Mouse (Mus musculus) c-Kit-positive CD71-negative TER-119-negative erythroid progenitor cells, embryonic 14.5 days (primary cell): ENCODE results near the gene Rnf157.
A peak's percentile ranks its signal among the peaks of the same experiment; 100 is the strongest.
"Not testable (repeated sequence)": the region's sequence is repeated elsewhere in the genome, so short reads cannot be mapped to it uniquely, and the experiment has no call there.

ENCODE experiments used
- DNase-seq: peaks from one replicate; pipeline ENCODE4 v3.0.0-alpha.2; 2013; ENCODE audit warnings: low read depth

Rnf157 gene

DNA sequence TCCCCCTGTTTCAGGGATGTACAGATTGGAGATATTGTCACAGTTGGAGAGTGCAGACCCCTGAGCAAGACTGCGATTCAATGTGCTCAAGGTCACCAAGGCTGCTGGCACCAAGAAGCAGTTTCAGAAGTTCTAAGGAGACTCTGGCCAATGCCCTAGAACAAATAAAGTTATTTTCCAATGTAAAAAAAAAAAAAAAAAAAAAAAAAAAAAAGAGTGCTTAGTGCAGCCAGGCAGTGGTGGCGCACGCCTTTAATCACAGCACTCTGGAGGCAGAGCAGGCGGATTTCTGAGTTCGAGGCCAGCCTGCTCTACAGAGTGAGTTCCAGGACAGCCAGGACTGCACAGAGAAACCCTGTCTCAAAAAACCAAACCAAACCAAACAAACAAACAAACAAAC lies 29.8 kb downstream of the Rnf157 start:
- not testable (repeated sequence) for DNase-seq

DNA sequence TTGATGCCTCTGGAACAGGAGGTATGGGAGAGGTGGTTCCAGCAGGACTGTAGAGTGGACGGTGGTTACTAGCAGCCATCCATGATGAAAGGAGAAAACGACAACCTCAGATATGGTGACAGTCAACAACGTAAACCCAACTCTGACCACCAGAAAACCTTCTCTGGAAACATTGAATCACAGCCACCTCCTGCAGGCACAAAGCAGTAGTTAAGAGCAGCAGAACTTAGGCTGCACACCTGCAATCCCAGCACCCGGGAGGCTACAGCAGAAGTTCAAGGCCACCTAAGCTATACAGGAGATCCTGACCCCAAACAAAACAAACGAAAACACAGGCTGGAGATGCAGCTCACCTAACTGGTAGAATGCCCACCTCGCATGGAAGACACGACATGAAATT lies 32.1 kb downstream of the Rnf157 start:
- DNase-seq, result no peak

GRCm38 (mm10) chr11:116379530-116379929 lies 33.3 kb downstream of the Rnf157 start:
- no peak for DNase-seq

GRCm38 (mm10) chr11:116376945-116377661 lies 35.7 kb downstream of the Rnf157 start:
- no peak for DNase-seq

DNA sequence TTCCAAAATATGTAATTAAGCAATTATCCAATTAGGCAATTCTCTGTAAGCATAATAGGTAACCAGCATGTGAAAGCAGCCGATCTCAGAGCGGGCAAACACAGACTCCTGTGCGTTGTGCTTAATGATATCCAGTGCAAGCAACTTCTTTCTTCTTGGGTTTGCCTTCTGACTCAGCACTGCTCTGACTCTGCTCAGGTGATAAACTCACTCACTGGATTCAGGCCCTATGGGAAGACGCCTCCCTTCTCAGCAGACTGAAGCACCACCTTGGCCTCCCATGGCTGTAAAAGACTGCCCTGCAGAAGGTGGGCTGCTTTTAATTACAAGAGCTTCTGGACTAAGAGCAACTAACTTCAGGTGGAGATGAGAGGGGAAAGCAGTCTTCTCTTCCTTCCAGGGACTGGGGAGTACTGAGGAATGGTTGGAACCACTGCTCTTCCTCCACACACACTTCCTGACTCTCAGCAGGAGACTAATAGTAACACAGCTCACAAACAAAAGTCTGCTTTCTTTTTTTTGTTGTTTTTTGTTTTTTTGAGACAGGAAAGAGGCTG lies 40.9 kb downstream of the Rnf157 start:
- no peak for DNase-seq

GRCm38 (mm10) chr11:116369633-116370032 lies 43.2 kb downstream of the Rnf157 start:
- DNase-seq, result no peak

- DNase-seq, result no peak
Observed at GRCm38 (mm10) chr11:116369051-116369450, 43.8 kb downstream of the Rnf157 start.

- DNase-seq, result peak; percentile 74
Observed at GRCm38 (mm10) chr11:116368116-116368515, 44.7 kb downstream of the Rnf157 start.

DNA sequence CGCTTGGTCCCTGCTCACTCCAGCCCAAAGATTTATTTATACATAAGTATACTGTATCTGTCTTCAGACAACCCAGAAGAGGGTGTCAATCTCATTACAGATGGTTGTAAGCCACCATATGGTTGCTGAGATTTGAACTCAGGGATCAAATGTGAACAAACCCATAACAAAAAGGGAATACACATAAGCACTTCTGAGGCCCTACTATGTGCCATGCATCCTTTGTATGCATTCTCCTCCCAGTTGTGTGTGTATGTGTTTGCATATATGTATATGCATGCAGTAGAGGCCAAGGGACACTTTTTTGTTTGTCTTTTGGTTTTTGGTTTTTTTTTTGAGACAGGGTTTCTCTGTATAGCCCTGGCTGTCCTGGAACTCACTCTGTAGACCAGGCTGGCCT lies 46.2 kb downstream of the Rnf157 start:
- DNase-seq, result no peak

GRCm38 (mm10) chr11:116366124-116366523 lies 46.7 kb downstream of the Rnf157 start:
- no peak for DNase-seq

DNA sequence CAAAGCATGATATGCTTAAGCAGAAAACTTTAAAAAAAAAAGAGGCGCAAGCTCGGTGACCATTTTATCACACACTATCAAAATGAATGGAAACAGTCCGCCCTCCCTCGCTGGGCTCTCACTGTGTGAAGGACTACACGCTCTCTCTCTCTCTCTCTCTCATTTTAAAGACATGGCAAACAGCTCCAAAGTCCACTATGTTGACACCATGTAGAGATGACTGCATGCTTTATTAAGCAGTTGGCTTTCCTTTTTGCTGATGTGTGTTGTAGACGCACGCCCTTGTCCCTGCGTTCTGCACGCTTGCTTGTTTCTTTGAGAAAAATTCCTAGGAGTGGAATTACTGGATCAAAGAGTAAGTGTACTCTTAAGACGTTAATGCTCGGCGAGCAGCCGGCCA lies 47.4 kb downstream of the Rnf157 start:
- no peak for DNase-seq

DNA sequence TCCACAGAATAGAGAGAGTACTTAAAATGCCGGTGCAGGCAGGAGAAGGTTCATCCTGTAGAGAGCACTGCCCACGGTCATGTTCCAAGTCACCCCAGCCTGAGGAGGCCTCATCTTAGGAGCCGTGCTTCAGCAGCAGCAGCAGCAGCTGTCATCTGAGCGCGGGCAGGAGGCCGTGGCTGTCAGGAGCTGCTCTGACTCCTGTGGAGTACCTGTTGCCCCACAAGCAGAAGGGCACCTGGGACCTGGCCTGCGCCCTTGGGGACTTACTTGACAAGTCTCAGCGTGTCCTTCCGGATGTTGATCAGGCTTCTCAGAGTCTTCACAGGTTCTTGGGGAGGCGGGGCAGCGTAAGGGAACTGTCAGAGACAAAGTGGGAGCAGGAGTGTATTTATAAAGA lies 50.8 kb downstream of the Rnf157 start:
- DNase-seq, result no peak

DNA sequence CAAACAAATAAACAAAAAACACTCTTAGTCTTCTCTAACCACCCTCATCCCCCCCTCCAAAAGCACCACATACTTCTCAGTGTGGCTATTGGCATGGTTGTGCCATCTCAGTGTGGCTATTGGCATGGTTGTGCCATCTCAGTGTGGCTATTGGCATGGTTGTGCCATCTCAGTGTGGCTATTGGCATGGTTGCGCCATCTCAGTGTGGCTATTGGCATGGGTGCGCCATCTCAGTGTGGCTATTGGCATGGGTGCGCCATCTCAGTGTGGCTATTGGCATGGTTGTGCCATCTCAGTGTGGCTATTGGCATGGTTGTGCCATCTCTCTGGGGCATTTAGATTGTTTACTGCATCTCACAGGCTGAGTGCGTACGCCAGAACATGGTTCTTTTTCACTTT lies 51.9 kb downstream of the Rnf157 start:
- DNase-seq, result not testable (repeated sequence)

GRCm38 (mm10) chr11:116359652-116360051 lies 53.2 kb downstream of the Rnf157 start:
- DNase-seq, result no peak

DNA sequence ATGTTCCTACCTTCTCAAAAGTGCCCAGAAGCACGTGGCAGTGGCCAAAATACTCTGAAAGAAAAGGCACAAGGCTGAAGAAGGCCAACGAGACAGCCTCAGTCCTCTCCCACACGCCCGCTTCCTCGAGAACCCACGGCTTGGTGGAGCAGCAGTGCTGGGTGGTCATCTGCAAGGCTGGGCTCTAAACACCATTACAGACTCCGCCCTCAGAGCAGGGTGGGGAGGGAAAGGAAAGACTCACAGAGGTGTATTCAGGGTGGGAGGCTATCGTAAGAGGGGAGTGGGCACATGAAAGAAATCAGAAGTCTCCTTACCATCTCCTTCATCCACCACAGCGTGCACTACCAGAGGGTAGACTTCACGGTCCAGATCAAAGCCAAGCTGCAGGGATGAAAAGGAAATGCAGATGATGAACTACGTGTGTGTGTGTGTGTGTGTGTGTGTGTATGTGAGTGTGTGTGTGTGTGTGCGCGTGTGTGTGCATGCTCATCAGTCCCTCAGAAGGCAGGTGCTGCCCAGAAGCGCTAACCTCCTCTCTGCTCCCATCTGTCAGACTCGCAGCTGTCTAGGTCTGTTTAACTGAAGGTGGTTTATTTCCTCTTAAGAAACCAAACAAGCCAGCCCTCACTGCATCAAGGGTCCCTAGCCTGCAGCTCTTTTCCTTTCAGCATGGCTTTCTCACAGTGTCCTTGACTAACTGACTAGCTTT lies 53.8 kb downstream of the Rnf157 start:
- no peak for DNase-seq

- no peak for DNase-seq
Observed at GRCm38 (mm10) chr11:116354521-116354920, 58.3 kb downstream of the Rnf157 start.

- no peak for DNase-seq
Observed at GRCm38 (mm10) chr11:116353535-116353934, 59.3 kb downstream of the Rnf157 start.

DNA sequence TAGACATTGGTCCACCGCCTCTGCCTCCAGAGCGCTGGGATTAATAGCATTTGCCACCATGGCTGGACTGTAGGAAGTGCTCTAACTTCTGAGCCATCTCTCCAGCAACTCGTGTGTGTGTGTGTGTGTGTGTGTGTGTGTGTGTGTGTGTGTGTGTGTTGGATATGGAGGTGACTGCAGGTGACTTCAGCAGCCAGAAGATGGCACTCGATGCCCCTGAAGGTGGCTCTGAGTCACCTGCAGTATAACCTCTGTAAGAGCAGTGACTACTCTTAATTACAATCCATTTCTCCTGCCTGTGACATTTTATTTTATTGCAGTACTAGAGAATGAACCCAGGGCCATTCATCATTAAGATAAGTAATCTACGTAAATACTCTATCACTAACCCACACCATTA lies 61.5 kb downstream of the Rnf157 start:
- no peak for DNase-seq

DNA sequence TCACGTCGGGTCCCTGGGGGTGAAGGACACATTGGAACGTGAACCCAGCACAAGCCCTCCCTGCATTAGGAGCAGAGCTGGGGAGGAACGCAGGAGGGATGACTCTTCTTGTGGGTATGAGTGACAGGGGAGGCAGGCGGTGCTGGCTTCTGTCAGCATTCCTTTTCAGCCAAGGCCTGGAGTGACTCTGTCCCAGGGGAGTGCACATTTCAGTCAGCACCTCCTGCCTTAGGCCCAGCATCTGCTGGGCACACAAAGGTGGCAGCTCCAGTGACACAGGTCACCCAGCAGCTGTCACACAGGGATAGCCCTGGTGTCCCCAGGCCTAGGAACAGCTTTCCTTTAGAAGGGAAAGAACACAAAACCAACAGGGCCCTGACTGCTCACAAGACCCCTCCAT lies 64.9 kb downstream of the Rnf157 start:
- no peak for DNase-seq

- DNase-seq, result no peak
Observed at GRCm38 (mm10) chr11:116347012-116347411, 65.8 kb downstream of the Rnf157 start.

- no peak for DNase-seq
Observed at GRCm38 (mm10) chr11:116342069-116342791, 70.6 kb downstream of the Rnf157 start.

- DNase-seq, result no peak
Observed at GRCm38 (mm10) chr11:116337531-116337930, 75.3 kb downstream of the Rnf157 start.

GRCm38 (mm10) chr11:116337000-116337399 lies 75.8 kb downstream of the Rnf157 start:
- no peak for DNase-seq
